Mouse (Mus musculus) intestine, embryonic 16.5 days (tissue): ENCODE results near the gene Vapb. TPM values are rescaled to one million over a fixed set of nuclear protein-coding genes. Genes with fewer than 3 reads are reported as not detected.
"Not testable (repeated sequence)": the region's sequence is repeated elsewhere in the genome, so short reads cannot be mapped to it uniquely, and the experiment has no call there.

ENCODE experiments used
- ATAC-seq: fragments of 200-750 bp; cut with Nextera tagmentation; 2 replicates; pipeline ENCODE4 v1.8.0; 2017; ENCODE audit warnings: moderate TSS enrichment, moderate library complexity
- H3K27ac ChIP-seq: fragments of 300-500 bp; sonication (generic); 2 replicates; pipeline ENCODE4 v1.5.1; 2014; ENCODE audit warnings: mild to moderate bottlenecking, low read length
- H3K27me3 ChIP-seq: fragments of 300-500 bp; sonication (generic); replicated peaks from 2 replicates; pipeline ENCODE4 v1.6.1; 2014; ENCODE audit warnings: low read length, control low read depth, mixed read lengths; ENCODE audit not compliant: control insufficient read depth, insufficient read depth
- H3K36me3 ChIP-seq: fragments of 300-500 bp; sonication (generic); 2 replicates; pipeline ENCODE4 v1.6.1; 2014; ENCODE audit warnings: low read length, control low read depth; ENCODE audit not compliant: control insufficient read depth, insufficient read depth
- H3K4me1 ChIP-seq: fragments of 300-500 bp; sonication (generic); 2 replicates; pipeline ENCODE4 v1.6.1; 2014; ENCODE audit warnings: low read length, control low read depth, mixed read lengths; ENCODE audit not compliant: control insufficient read depth, insufficient read depth
- H3K4me2 ChIP-seq: fragments of 300-500 bp; sonication (generic); 2 replicates; pipeline ENCODE4 v1.6.1; 2014; ENCODE audit warnings: low read depth, low read length, control low read depth
- H3K4me3 ChIP-seq: fragments of 300-500 bp; sonication (generic); 2 replicates; pipeline ENCODE4 v1.5.1; 2014; ENCODE audit warnings: mild to moderate bottlenecking, low read length
- H3K9ac ChIP-seq: fragments of 300-500 bp; sonication (generic); 2 replicates; pipeline ENCODE4 v1.6.1; 2014; ENCODE audit warnings: low read depth, low read length
- H3K9me3 ChIP-seq: fragments of 300-500 bp; sonication (generic); 2 replicates; pipeline ENCODE4 v1.6.1; 2016; ENCODE audit warnings: low read length, control low read depth; ENCODE audit not compliant: control insufficient read depth
- WGBS: fragments of 180-500 bp; shearing (Covaris S2); extraction: QIAGEN DNeasy Blood & Tissue Kit; methylation state at CpG from one replicate; pipeline ENCODE4 v1.1.7; 2014; 5-methylcytosine and 5-hydroxymethylcytosine counted together
- polyA plus RNA-seq: library from polyadenylated mRNA; unstranded; fragments of >200 nt; fragmentation: Nextera tagmentation; extraction: Ambion mirVana; gene quantifications from 2 replicates; pipeline ENCODE4 v1.2.1, GENCODE M21; 2015

Vapb gene
- 16.2 and 19.6 TPM in 2 replicates for polyA plus RNA-seq

GRCm38 (mm10) chr2:173737222-173737989 lies at the start of gene Vapb:
Gene Vapb (plus strand): TSS chr2:173737511.
- H3K4me1 ChIP-seq = peaks cover 28% of the 10 kb centered on the region
- no peaks in the 10 kb centered on the region for H3K36me3 ChIP-seq
- peak; percentile 97 for ATAC-seq
- H3K4me3 ChIP-seq = peak within 1 kb of the TSS; percentile 92
- peak within 1 kb of the TSS; percentile 73 for H3K27ac ChIP-seq
- H3K4me2 ChIP-seq = peak within 1 kb of the TSS; percentile 85
- under 1% methylated on average over 70 of the region's 70 CpGs for WGBS
- peak within 1 kb of the TSS; percentile 90 for H3K9ac ChIP-seq
- H3K27me3 ChIP-seq = no peaks in the 10 kb centered on the region
- H3K9me3 ChIP-seq = no peaks in the 10 kb centered on the region

GRCm38 (mm10) chr2:173689835-173690234 lies 47.5 kb upstream of the Vapb start:
- H3K36me3 ChIP-seq = peaks cover 15% of the 10 kb centered on the region
- H3K27me3 ChIP-seq = no peaks in the 10 kb centered on the region
- peaks cover 5% of the 10 kb centered on the region for H3K4me1 ChIP-seq
- H3K9me3 ChIP-seq = no peaks in the 10 kb centered on the region
- H3K27ac ChIP-seq = no peak overlapping the region
- no peak overlapping the region for H3K4me3 ChIP-seq
- no peak overlapping the region for H3K9ac ChIP-seq
- ATAC-seq = no peak
- no peak overlapping the region for H3K4me2 ChIP-seq

GRCm38 (mm10) chr2:173691748-173692147 lies 45.6 kb upstream of the Vapb start:
- H3K4me2 ChIP-seq = no peak overlapping the region
- H3K27ac ChIP-seq = no peak overlapping the region
- no peak overlapping the region for H3K9ac ChIP-seq
- ATAC-seq = peak; percentile 40; the same call in 1 of the 2 replicates
- H3K27me3 ChIP-seq = no peaks in the 10 kb centered on the region
- H3K4me1 ChIP-seq = no peaks in the 10 kb centered on the region; the same call in none of the 2 replicates
- no peaks in the 10 kb centered on the region for H3K9me3 ChIP-seq
- H3K36me3 ChIP-seq = peaks cover 13% of the 10 kb centered on the region
- 70% methylated on average over 6 of the region's 6 CpGs for WGBS
- H3K4me3 ChIP-seq = no peak overlapping the region

- no peaks in the 10 kb centered on the region for H3K9me3 ChIP-seq
- H3K27ac ChIP-seq = no peak overlapping the region
- no peak overlapping the region for H3K4me3 ChIP-seq
- peaks cover 13% of the 10 kb centered on the region for H3K36me3 ChIP-seq
- no peaks in the 10 kb centered on the region; the same call in 1 of the 2 replicates for H3K4me1 ChIP-seq
- WGBS = 81% methylated on average over 2 of the region's 2 CpGs
- no peak overlapping the region for H3K4me2 ChIP-seq
- no peaks in the 10 kb centered on the region for H3K27me3 ChIP-seq
- no peak overlapping the region for H3K9ac ChIP-seq
- no peak for ATAC-seq
These were observed 44.6 kb upstream of the Vapb start for GRCm38 (mm10) chr2:173692693-173693092.

GRCm38 (mm10) chr2:173698850-173699249 lies 38.5 kb upstream of the Vapb start:
- H3K4me1 ChIP-seq = peaks cover 5% of the 10 kb centered on the region
- H3K4me3 ChIP-seq = no peak overlapping the region
- 79% methylated on average over 3 of the region's 3 CpGs for WGBS
- no peak for ATAC-seq
- H3K27me3 ChIP-seq = no peaks in the 10 kb centered on the region
- no peak overlapping the region for H3K4me2 ChIP-seq
- no peak overlapping the region for H3K9ac ChIP-seq
- H3K27ac ChIP-seq = no peak overlapping the region
- peaks cover 4% of the 10 kb centered on the region; the same call in 1 of the 2 replicates for H3K36me3 ChIP-seq
- no peaks in the 10 kb centered on the region for H3K9me3 ChIP-seq

GRCm38 (mm10) chr2:173702096-173702866 lies 35.0 kb upstream of the Vapb start:
- no peak for ATAC-seq
- Histone ChIP-seq H3K27ac (peak overlapping the region; percentile 62), H3K9ac (peak overlapping the region; percentile 31; the same call in 1 of the 2 replicates), H3K4me1 (peaks cover 5% of the 10 kb centered on the region), H3K27me3 (no peaks in the 10 kb centered on the region), H3K9me3 (no peaks in the 10 kb centered on the region), H3K36me3 (peaks cover 4% of the 10 kb centered on the region; the same call in 1 of the 2 replicates), H3K4me2 (no peak overlapping the region), H3K4me3 (no peak overlapping the region)
- 50% methylated on average over 16 of the region's 16 CpGs for WGBS

GRCm38 (mm10) chr2:173702867-173703237 lies 34.5 kb upstream of the Vapb start:
- Histone ChIP-seq H3K36me3 (peaks cover 4% of the 10 kb centered on the region; the same call in 1 of the 2 replicates), H3K4me1 (peaks cover 5% of the 10 kb centered on the region), H3K4me2 (no peak overlapping the region), H3K4me3 (no peak overlapping the region), H3K9ac (no peak overlapping the region), H3K9me3 (no peaks in the 10 kb centered on the region), H3K27ac (peak overlapping the region; percentile 39), H3K27me3 (no peaks in the 10 kb centered on the region)
- ATAC-seq = no peak
- WGBS = 78% methylated on average over 12 of the region's 12 CpGs

- H3K4me2 ChIP-seq = no peak overlapping the region
- no peak overlapping the region for H3K27ac ChIP-seq
- peaks cover 5% of the 10 kb centered on the region for H3K4me1 ChIP-seq
- no peaks in the 10 kb centered on the region for H3K27me3 ChIP-seq
- H3K9me3 ChIP-seq = no peaks in the 10 kb centered on the region
- WGBS = 80% methylated on average over 15 of the region's 15 CpGs
- no peak for ATAC-seq
- no peak overlapping the region for H3K4me3 ChIP-seq
- no peak overlapping the region for H3K9ac ChIP-seq
- no peaks in the 10 kb centered on the region; the same call in 1 of the 2 replicates for H3K36me3 ChIP-seq
These were observed 31.3 kb upstream of the Vapb start for GRCm38 (mm10) chr2:173705827-173706551.

GRCm38 (mm10) chr2:173707626-173708025 lies 29.7 kb upstream of the Vapb start:
- not testable (repeated sequence) for H3K4me3 ChIP-seq, H3K36me3 ChIP-seq, H3K9ac ChIP-seq, H3K27me3 ChIP-seq, H3K4me2 ChIP-seq, H3K9me3 ChIP-seq, H3K4me1 ChIP-seq, H3K27ac ChIP-seq, ATAC-seq
